Mouse (Mus musculus) left cerebral cortex, adult 8-10 months (tissue): ENCODE measurements around the gene R3hcc1l. TPM values are rescaled to one million over a fixed set of nuclear protein-coding genes. Genes with fewer than 3 reads are reported as not detected.

Source experiments
- DNase-seq, 2 experiments: peaks; one replicate each; pipeline ENCODE4 v3.0.0; 2022; ENCODE audit warnings: low spot score in 2 of 2
- total RNA-seq, 4 experiments: library from RNA; stranded (reverse); gene quantifications; 2 replicates each; pipeline ENCODE4 v1.2.4; 2022

Gene R3hcc1l
- total RNA-seq, 4 experiments from 2014 or later = 23.9 to 35.7 (median 32.9) TPM

GRCm38 (mm10) chr19:42539414-42540189 is 21.0 kb downstream of the R3hcc1l start:
- no peak for DNase-seq

DNA sequence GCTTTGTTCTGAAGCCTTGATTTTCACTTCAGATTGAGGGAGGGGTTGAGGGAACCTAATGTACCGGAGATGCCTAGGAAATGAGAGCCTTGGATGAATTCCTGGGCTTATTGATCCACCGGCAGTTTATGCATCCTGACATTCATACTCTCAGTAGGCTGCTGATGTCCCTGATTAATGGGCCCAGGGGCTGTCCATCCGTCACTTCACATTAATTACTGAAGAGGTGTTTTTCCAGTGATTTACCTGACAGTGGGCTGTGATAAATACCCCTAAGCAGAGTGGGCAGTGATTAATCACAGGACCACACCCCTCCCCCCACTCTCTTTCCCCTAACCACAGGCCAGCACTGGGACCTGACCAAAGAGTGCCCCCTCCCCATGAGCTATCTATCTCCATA is 22.1 kb downstream of the R3hcc1l start:
- no peak for DNase-seq

GRCm38 (mm10) chr19:42558701-42559100 is 40.1 kb downstream of the R3hcc1l start:
- DNase-seq = no peak

DNA sequence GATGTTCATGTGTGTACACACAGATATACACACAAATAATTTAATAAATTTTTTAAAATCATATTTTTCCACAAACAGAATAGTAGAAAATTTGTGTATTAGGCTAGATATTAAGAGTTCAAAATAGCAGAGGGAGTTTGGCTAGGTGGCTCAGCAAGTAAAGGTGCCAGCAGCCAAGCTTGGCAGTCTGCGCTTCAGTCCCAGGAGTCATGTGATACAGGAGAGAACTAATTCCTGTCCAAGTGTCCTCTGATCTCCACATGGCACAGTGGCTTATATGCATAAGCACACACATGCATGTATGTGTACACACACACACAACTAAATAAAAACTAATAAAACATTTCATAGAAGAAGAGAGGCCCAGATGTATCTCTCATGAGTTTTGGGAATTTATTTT is 43.4 kb downstream of the R3hcc1l start:
- DNase-seq = no peak

DNA sequence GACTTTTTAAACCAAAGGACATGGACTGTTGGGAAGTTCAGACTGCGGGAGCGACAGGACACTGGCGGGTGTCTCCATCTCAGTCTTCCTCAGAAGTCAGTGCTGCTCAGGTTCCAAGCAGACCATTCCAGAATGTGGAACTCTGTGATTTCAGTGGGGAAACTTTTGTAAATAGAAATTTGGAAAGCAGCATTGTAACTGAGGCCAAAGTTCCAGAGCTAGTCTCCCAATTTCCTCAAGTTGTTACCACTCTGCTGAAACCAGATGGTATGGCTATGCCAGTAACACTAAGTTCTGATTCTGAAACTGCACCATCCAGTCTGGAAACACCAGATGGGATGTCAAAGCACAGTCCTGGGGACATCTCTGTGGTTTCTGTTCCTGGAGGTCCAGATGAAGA is 44.4 kb downstream of the R3hcc1l start:
- no peak for DNase-seq

GRCm38 (mm10) chr19:42563726-42564270 is 45.2 kb downstream of the R3hcc1l start:
- no peak for DNase-seq

GRCm38 (mm10) chr19:42566283-42567019 is 47.9 kb downstream of the R3hcc1l start:
- DNase-seq = no peak

DNA sequence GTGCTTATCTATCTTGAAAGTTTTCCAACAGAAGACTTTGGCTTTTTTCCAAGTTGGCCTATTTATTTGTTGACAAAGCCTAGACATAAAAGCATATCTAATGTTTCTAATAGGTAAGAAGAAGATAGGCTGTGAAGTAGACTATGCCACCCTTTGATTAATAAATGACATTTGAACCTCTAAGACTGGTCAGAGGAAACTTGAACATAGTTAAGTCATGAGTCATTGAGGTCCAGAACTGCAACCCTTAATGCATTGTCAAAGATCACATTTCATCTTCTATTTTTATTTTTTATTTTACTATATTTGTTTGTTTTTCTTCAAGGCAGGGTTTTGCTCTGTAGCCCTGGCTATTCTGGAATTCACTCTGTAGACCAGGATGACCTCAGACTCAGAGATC is 48.5 kb downstream of the R3hcc1l start:
- no peak for DNase-seq

- no peak for DNase-seq
Measured at GRCm38 (mm10) chr19:42569076-42569475, 50.5 kb downstream of the R3hcc1l start.

DNA sequence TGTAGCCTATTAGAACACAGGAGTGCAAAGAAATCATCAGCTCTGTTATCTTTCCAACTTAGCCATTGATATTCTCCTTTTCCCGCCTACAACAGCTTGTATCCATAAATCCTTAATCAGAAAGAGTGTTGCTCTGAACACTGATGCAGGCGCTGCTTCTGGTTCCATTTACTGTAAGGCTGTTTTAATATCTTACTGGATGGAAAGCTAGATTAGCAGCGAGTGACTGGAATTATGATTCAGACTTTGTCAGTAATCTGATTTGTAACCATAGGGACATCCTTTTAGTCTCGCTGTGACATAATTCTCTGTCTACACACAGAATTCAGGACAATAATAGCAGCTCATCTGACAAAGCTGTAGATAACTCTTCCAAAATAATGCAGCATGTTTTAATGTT is 52.7 kb downstream of the R3hcc1l start:
- DNase-seq = no peak

GRCm38 (mm10) chr19:42575317-42575716 is 56.8 kb downstream of the R3hcc1l start:
- DNase-seq = no peak

DNA sequence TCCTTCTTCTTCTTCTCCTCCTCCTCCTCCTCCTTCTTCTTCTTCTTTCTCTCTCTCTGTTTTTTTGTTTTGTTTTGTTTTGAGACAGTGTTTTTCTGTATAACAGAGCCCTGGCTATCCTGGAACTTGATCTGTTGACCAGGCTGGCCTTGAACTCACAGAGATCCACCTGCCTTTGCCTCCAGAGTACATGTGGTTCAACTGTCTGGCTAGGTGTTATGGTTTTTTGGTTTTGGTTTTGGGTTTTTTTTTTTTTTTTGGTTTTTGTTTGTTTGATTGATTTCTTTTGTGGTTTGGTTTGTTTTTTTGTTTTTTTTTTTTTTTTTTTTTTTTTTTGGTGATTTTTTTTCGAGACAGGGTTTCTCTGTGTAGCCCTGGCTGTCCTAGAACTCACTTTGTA is 58.3 kb downstream of the R3hcc1l start:
- no peak for DNase-seq

DNA sequence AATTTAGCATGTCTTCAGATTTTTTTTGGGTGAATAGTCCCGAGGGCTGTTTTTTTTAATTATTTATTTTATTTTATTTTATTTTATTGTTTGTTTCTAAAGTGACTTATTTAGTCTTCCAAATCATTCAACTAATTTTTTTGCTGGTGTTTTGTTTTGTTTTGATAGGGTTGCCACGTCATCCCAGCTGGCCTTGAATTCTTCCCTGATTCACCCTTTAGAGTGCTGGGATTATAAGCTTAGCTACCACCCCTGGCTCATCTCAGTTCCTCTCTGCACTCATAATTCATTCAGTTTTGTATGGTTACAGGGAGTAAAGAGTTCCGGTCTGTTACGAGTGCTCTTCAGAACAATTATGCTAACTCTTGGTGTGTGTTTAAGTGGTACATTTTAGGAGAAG is 60.1 kb downstream of the R3hcc1l start:
- no peak for DNase-seq

GRCm38 (mm10) chr19:42580701-42581100 is 62.1 kb downstream of the R3hcc1l start:
- DNase-seq = no peak

- no peak for DNase-seq
Measured at GRCm38 (mm10) chr19:42582811-42583370, 64.3 kb downstream of the R3hcc1l start.

DNA sequence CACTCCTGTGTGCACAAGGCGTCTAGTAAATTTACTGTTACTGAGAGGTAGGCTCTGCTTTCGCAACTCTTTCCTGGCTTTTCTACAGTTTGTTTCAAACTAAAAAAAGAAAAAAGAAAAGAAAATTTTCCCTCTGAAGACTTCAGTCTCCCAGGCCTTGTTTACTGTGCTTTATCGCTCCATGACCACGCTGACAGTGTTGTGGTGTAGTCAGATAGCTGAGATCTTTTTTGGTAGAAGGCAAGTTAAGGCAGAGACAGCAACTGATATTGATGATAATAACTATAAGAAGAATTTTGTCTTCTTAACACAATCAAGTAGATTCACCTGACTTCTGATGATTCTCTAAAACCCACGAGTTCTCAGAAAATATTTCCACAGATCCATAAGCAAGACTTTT is 65.1 kb downstream of the R3hcc1l start:
- no peak for DNase-seq

GRCm38 (mm10) chr19:42584188-42584587 is 65.6 kb downstream of the R3hcc1l start:
- DNase-seq = no peak

DNA sequence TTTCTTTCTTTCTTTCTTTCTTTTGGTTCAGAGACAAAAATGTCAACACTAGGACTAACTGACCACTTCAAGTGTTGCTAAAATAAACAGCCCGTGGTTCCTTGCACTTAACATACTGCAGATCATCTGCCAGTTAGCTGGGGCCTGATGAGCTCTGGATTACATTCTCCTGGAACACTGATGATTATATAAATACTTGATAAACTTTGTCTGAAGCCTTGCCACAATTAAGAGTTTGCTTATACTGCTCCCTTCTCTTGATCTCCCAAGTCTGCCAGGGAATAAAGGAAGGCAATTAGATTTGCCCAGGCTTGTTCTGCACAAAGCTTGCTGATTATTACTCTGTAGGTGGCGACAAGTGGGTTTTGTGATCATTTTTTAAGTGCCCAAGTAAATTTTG is 69.1 kb downstream of the R3hcc1l start:
- no peak for DNase-seq

GRCm38 (mm10) chr19:42589246-42589645 is 70.7 kb downstream of the R3hcc1l start:
- no peak for DNase-seq

- no peak for DNase-seq
Measured at GRCm38 (mm10) chr19:42591534-42591933, 73.0 kb downstream of the R3hcc1l start.

DNA sequence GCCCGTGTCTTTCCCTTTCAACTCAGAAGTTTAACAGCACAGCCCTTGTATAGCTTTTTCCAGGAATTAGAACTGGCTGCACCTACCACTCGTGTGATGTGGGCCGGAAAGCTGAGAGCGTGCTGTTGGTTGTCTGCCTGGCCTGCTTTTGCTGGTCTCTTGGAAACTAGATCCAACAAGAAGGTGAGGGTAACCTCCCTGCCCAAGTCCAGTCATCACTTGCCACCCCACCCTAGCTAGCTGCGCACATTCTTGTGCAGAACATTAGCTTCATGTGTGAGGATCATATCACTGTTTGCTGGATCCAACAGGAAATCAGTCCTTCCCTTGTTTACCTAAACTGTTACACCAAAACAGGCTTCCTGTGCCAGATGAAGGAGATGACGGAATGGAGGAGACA is 74.9 kb downstream of the R3hcc1l start:
- no peak for DNase-seq

GRCm38 (mm10) chr19:42595066-42595465 is 76.5 kb downstream of the R3hcc1l start:
- no peak for DNase-seq
